Mouse (Mus musculus): ENCODE results near the gene Uap1l1. TPM values are rescaled to one million over a fixed set of nuclear protein-coding genes. Genes with fewer than 3 reads are reported as not detected.

Uap1l1 gene
- polyA plus RNA-seq, 1 experiment from 2014 or later, result 4.1 TPM

GRCm38 (mm10) chr2:25333569-25333968, 31.9 kb downstream of the Uap1l1 start:
- no peaks in the 10 kb centered on the region; the same call in 1 of the 2 replicates for H3K27me3 ChIP-seq (ENCODE audit: control insufficient read depth, insufficient read depth, low read length)
- peak overlapping the region; percentile 86 for H3K4me2 ChIP-seq (replicated peaks; ENCODE audit: low read depth, low read length)
- no peak for ATAC-seq (ENCODE audit: low FRiP score)
- no peaks in the 10 kb centered on the region for H3K9me3 ChIP-seq (ENCODE audit: control insufficient read depth, low read length)
- H3K36me3 ChIP-seq (ENCODE audit: control insufficient read depth, insufficient read depth, low read length), result peaks cover 3% of the 10 kb centered on the region; the same call in 1 of the 2 replicates
- no peak overlapping the region for H3K9ac ChIP-seq (ENCODE audit: low read depth, low read length)
- H3K27ac ChIP-seq (ENCODE audit: low read depth, low read length), result no peak overlapping the region
- H3K4me3 ChIP-seq (ENCODE audit: low read depth, low read length), result peak overlapping the region; percentile 93
- 91% methylated on average over 2 of the region's 2 CpGs for WGBS
- H3K4me1 ChIP-seq (replicated peaks; ENCODE audit: control insufficient read depth, insufficient read depth, low read length), result peaks cover 3% of the 10 kb centered on the region; the same call in 1 of the 2 replicates
- no peak for DNase-seq (ENCODE audit: low spot score)

GRCm38 (mm10) chr2:25332286-25333160, 33.0 kb downstream of the Uap1l1 start, which contains the start of gene Man1b1:
Man1b1 (plus strand) TSS chr2:25332338.
- H3K9ac ChIP-seq (ENCODE audit: low read depth, low read length), result peak within 1 kb of the TSS; percentile 91
- H3K27me3 ChIP-seq (ENCODE audit: control insufficient read depth, insufficient read depth, low read length), result no peaks in the 10 kb centered on the region; the same call in 1 of the 2 replicates
- no peaks in the 10 kb centered on the region for H3K9me3 ChIP-seq (ENCODE audit: control insufficient read depth, low read length)
- peaks cover 3% of the 10 kb centered on the region; the same call in 1 of the 2 replicates for H3K4me1 ChIP-seq (replicated peaks; ENCODE audit: control insufficient read depth, insufficient read depth, low read length)
- peak within 1 kb of the TSS; percentile 86 for H3K4me2 ChIP-seq (replicated peaks; ENCODE audit: low read depth, low read length)
- peak within 1 kb of the TSS; percentile 77 for H3K27ac ChIP-seq (ENCODE audit: low read depth, low read length)
- peak within 1 kb of the TSS; percentile 93 for H3K4me3 ChIP-seq (ENCODE audit: low read depth, low read length)
- WGBS, result under 1% methylated on average over 78 of the region's 78 CpGs
- peak; percentile 98 for ATAC-seq (ENCODE audit: low FRiP score)
- 0 out of 2 replicates have a peak, but pooled peaks cover 3% of the 10 kb centered on the region for H3K36me3 ChIP-seq (ENCODE audit: control insufficient read depth, insufficient read depth, low read length)
- peak; percentile 100 for DNase-seq (ENCODE audit: low spot score)

- Histone ChIP-seq H3K9ac (ENCODE audit: low read depth, low read length) (peak overlapping the region; percentile 91; the same call in 1 of the 2 replicates), H3K27me3 (ENCODE audit: control insufficient read depth, insufficient read depth, low read length) (no peaks in the 10 kb centered on the region; the same call in 1 of the 2 replicates), H3K36me3 (ENCODE audit: control insufficient read depth, insufficient read depth, low read length) (0 out of 2 replicates have a peak, but pooled peaks cover 3% of the 10 kb centered on the region), H3K9me3 (ENCODE audit: control insufficient read depth, low read length) (no peaks in the 10 kb centered on the region), H3K27ac (ENCODE audit: low read depth, low read length) (no peak overlapping the region), H3K4me1 (replicated peaks; ENCODE audit: control insufficient read depth, insufficient read depth, low read length) (peaks cover 3% of the 10 kb centered on the region; the same call in 1 of the 2 replicates), H3K4me2 (replicated peaks; ENCODE audit: low read depth, low read length) (peak overlapping the region; percentile 86), H3K4me3 (ENCODE audit: low read depth, low read length) (peak overlapping the region; percentile 93)
- ATAC-seq (ENCODE audit: low FRiP score) (no peak), DNase-seq (ENCODE audit: low spot score) (no peak)
- WGBS, result 63% methylated on average over 9 of the region's 9 CpGs
Measured at GRCm38 (mm10) chr2:25331470-25331869, 34.0 kb downstream of the Uap1l1 start.

- Histone ChIP-seq H3K4me2 (replicated peaks; ENCODE audit: low read depth, low read length) (no peak overlapping the region), H3K4me1 (replicated peaks; ENCODE audit: control insufficient read depth, insufficient read depth, low read length) (peaks cover 3% of the 10 kb centered on the region; the same call in 1 of the 2 replicates), H3K27me3 (ENCODE audit: control insufficient read depth, insufficient read depth, low read length) (no peaks in the 10 kb centered on the region; the same call in 1 of the 2 replicates), H3K9me3 (ENCODE audit: control insufficient read depth, low read length) (no peaks in the 10 kb centered on the region), H3K27ac (ENCODE audit: low read depth, low read length) (no peak overlapping the region), H3K9ac (ENCODE audit: low read depth, low read length) (no peak overlapping the region), H3K4me3 (ENCODE audit: low read depth, low read length) (no peak overlapping the region), H3K36me3 (ENCODE audit: control insufficient read depth, insufficient read depth, low read length) (no peaks in the 10 kb centered on the region)
- WGBS, result 37% methylated on average over 7 of the region's 7 CpGs
- peak; percentile 63 for DNase-seq (ENCODE audit: low spot score)
- ATAC-seq (ENCODE audit: low FRiP score), result no peak
Measured at GRCm38 (mm10) chr2:25328440-25328839, 37.0 kb downstream of the Uap1l1 start.

GRCm38 (mm10) chr2:25326036-25326435, 39.4 kb downstream of the Uap1l1 start:
- DNase-seq (ENCODE audit: low spot score), result no peak
- WGBS, result 78% methylated on average over 2 of the region's 2 CpGs
- ATAC-seq (ENCODE audit: low FRiP score), result no peak
- H3K36me3 ChIP-seq (ENCODE audit: control insufficient read depth, insufficient read depth, low read length), result no peaks in the 10 kb centered on the region
- H3K27ac ChIP-seq (ENCODE audit: low read depth, low read length), result no peak overlapping the region
- H3K9ac ChIP-seq (ENCODE audit: low read depth, low read length), result no peak overlapping the region
- H3K4me3 ChIP-seq (ENCODE audit: low read depth, low read length), result no peak overlapping the region
- peaks cover 1% of the 10 kb centered on the region; the same call in 1 of the 2 replicates for H3K27me3 ChIP-seq (ENCODE audit: control insufficient read depth, insufficient read depth, low read length)
- no peaks in the 10 kb centered on the region for H3K4me1 ChIP-seq (replicated peaks; ENCODE audit: control insufficient read depth, insufficient read depth, low read length)
- no peaks in the 10 kb centered on the region for H3K9me3 ChIP-seq (ENCODE audit: control insufficient read depth, low read length)
- no peak overlapping the region for H3K4me2 ChIP-seq (replicated peaks; ENCODE audit: low read depth, low read length)

GRCm38 (mm10) chr2:25320084-25320483, 45.4 kb downstream of the Uap1l1 start:
- no peaks in the 10 kb centered on the region for H3K9me3 ChIP-seq (ENCODE audit: control insufficient read depth, low read length)
- no peak overlapping the region for H3K27ac ChIP-seq (ENCODE audit: low read depth, low read length)
- ATAC-seq (ENCODE audit: low FRiP score) (no peak), DNase-seq (ENCODE audit: low spot score) (no peak)
- no peaks in the 10 kb centered on the region for H3K36me3 ChIP-seq (ENCODE audit: control insufficient read depth, insufficient read depth, low read length)
- no peak overlapping the region for H3K4me2 ChIP-seq (replicated peaks; ENCODE audit: low read depth, low read length)
- H3K9ac ChIP-seq (ENCODE audit: low read depth, low read length), result no peak overlapping the region
- H3K27me3 ChIP-seq (ENCODE audit: control insufficient read depth, insufficient read depth, low read length), result peaks cover 37% of the 10 kb centered on the region
- H3K4me1 ChIP-seq (replicated peaks; ENCODE audit: control insufficient read depth, insufficient read depth, low read length), result no peaks in the 10 kb centered on the region
- no peak overlapping the region for H3K4me3 ChIP-seq (ENCODE audit: low read depth, low read length)
- WGBS, result 27% methylated on average over 2 of the region's 2 CpGs

- peak within 1 kb of the TSS; percentile 61 for H3K4me2 ChIP-seq (replicated peaks; ENCODE audit: low read depth, low read length)
- peak within 1 kb of the TSS; percentile 35 for H3K4me3 ChIP-seq (ENCODE audit: low read depth, low read length)
- no peaks in the 10 kb centered on the region for H3K9me3 ChIP-seq (ENCODE audit: control insufficient read depth, low read length)
- H3K27me3 ChIP-seq (ENCODE audit: control insufficient read depth, insufficient read depth, low read length), result peaks cover 40% of the 10 kb centered on the region
- peak; percentile 43; the same call in 1 of the 2 replicates for ATAC-seq (ENCODE audit: low FRiP score)
- H3K27ac ChIP-seq (ENCODE audit: low read depth, low read length), result no peak within 1 kb of the TSS
- peak; percentile 80 for DNase-seq (ENCODE audit: low spot score)
- 0 out of 2 replicates have a peak within 1 kb of the TSS, but pooled peaks have one; percentile 23 for H3K9ac ChIP-seq (ENCODE audit: low read depth, low read length)
- 9% methylated on average over 58 of the region's 58 CpGs for WGBS
- H3K4me1 ChIP-seq (replicated peaks; ENCODE audit: control insufficient read depth, insufficient read depth, low read length), result no peaks in the 10 kb centered on the region
- no peaks in the 10 kb centered on the region for H3K36me3 ChIP-seq (ENCODE audit: control insufficient read depth, insufficient read depth, low read length)
Measured at GRCm38 (mm10) chr2:25318971-25319773, 46.3 kb downstream of the Uap1l1 start, which contains the start of gene Grin1. Grin1 (minus strand) TSS chr2:25319187.

All from hindbrain, embryonic 11.5 days (tissue).